Mouse (Mus musculus) yolk sac, embryonic 10.5 days (tissue): ENCODE measurements at regions not wholly inside any gene's neighbourhood (a gene's known extent, or its start where the extent isn't known, plus 50 kb on each side); places are given as distances from the start of the nearest gene placed in this dataset.
A peak's percentile ranks its signal among the peaks of the same experiment; 100 is the strongest.
"Not testable (repeated sequence)": the region's sequence is repeated elsewhere in the genome, so short reads cannot be mapped to it uniquely, and the experiment has no call there.

ENCODE experiments used
- DNase-seq: peaks from one replicate; pipeline ENCODE4 v3.0.0-alpha.2; 2017; ENCODE audit warnings: low spot score

- not testable (repeated sequence) for DNase-seq
Measured at GRCm38 (mm10) chr12:119102106-119102505, 135.9 kb upstream of the Abcb5 start.

GRCm38 (mm10) chr12:119099736-119100135, 133.5 kb upstream of the Abcb5 start:
- DNase-seq = no peak

GRCm38 (mm10) chr12:119097814-119098213, 131.6 kb upstream of the Abcb5 start:
- DNase-seq = no peak

GRCm38 (mm10) chr12:119094314-119094713, 128.1 kb upstream of the Abcb5 start:
- DNase-seq = no peak

DNA sequence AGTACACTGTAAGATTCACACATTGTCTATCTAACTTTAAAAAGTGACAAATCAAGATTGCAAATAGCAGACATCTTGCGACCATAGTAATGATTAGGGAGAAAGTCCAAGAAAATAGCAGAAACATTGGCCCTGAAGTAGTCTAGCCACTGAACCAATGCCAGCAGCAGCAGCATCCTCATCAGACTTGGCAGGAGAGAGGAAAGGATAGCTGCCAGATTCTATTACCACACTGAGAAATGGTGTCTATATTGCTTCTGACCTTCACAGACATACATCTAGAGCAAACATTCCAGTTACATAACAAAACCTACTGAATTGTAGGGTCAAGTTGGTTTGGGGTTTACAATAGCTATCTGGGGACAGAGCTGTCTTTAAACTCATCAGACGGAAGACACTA, 127.2 kb upstream of the Abcb5 start:
- DNase-seq = no peak

DNA sequence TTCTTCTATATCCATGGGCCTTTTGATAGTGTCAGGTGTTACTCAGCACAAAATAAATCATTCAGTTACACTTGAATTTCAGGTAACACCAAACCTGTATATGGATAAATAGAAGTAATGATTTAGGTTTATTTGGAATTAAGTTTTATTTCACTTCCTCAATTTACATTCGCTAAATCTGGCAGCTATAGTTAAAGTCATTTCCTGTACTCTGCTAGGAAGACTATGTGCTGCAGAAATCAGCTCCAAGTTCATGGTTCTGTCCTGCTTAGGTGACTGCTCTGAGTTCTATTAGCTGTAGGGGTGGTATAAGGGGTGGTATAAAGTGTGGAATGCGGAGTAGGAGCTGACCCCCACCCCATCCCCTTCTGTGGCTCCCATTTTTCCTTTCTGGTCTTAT, 123.1 kb upstream of the Abcb5 start:
- no peak for DNase-seq

GRCm38 (mm10) chr12:119088666-119089065, 122.4 kb upstream of the Abcb5 start:
- DNase-seq = no peak

- no peak for DNase-seq
Measured at GRCm38 (mm10) chr12:119084814-119085213, 118.6 kb upstream of the Abcb5 start.

DNA sequence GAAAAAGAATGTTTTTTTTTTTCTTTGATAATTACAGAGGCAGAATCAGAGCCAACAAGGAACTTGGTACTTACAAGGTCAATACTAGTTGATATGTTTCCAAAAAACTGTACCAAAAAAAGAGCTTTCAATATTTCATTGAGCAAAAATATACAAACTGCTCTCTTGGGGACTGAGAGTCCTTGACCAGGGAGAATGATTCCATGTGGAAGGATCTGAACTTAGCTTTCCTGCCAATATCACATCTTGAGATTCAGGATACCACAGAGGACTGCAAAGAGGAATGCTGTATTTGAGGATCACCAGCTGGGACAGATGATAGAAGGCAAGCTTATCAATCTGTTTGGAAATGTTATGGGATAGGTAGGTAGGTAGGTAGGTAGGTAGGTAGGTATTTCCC, 116.6 kb upstream of the Abcb5 start:
- no peak for DNase-seq

GRCm38 (mm10) chr12:119075825-119076224, 109.6 kb upstream of the Abcb5 start:
- no peak for DNase-seq

DNA sequence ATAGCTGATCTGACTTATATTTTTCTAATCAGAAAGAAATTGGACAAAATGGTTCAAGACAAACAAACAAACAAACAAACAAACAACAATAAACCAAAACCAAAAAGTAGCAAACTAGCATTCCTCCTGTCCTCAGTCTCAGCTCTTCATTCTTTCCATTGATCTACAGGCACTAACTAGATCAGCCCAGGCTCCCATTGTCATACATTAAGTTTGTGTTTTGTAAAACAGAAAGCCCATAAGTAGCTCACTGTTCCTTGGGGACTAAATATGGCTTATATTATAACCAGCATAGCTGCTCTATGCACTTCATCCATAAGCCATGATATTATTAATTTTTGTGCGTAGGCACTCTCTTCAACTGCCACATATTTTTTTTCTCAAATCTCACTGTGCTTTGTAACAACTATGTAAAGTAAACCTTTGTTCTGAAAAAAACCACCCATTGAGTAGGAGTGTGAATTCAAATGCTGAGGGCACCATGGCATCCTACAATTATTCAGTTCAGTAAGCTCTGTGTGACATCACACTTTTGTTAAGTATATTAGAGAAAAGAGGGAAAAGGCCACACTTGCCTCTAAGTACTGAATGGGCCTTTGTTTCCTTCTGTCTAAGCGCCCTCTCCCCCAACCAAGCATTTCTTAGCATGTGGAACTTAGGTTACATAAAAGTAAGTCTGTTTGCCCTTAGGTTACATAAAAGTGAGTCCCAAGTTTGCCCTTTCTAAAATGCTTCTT, 108.7 kb upstream of the Abcb5 start:
- DNase-seq = no peak

DNA sequence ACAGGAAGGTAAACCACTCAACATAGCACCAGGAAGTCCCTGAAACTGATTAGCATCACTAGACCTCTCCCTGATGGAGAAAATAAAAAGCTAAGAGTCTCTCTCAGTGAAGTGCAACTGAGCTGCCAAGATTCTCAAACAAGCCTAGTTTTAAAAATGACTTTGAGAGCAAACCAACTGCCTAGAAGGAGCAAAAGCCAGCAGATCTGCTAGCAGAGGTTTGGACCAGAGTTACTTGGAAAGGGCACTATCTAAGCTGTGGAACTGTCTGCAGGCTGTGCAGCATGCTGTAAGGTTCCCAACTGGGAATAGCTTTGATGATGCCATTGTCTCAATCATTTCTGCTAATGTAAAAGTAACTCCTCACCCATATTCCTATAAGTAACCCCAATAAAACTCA, 107.9 kb upstream of the Abcb5 start:
- no peak for DNase-seq

GRCm38 (mm10) chr12:119070963-119071362, 104.7 kb upstream of the Abcb5 start:
- DNase-seq = peak; percentile 15

DNA sequence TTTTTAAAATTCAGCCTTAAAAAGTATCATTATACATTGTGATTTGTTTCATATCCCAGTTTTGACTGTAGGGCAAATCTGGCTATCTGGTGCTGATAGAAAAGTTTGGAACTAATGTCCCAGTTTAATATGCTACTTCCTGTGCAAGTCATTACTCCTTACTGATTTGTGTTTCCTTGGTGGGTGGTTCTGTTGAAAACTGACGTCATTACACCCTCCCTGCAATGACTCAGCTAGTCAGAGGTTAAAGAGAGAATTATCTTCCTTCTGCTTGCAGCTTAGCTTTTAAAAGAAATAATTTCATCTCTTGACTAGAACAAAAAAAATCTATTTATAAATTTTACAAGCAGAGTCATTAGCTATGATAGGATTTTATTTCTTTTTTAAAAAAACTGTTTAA, 104.2 kb upstream of the Abcb5 start:
- no peak for DNase-seq

DNA sequence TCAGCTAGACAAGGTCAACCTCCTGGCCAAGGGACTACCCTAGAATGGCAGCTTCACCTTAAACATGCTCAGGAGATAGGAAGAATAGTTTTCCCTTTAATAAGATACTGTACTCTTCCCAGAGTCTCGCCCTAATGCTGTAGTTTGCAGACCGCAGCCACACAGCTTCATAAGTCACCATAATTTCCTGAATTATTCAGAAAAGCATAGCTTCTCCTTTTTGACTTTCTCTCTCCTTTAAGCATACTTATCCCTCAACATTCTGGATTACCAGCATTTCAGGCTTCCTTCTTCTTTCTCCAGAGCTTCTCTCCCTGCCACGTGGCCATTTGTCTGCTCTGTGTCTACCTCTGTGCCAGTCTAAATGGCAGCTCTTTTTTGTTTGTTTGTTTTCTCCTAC, 103.5 kb upstream of the Abcb5 start:
- DNase-seq = no peak

GRCm38 (mm10) chr12:119068079-119068478, 101.9 kb upstream of the Abcb5 start:
- no peak for DNase-seq

DNA sequence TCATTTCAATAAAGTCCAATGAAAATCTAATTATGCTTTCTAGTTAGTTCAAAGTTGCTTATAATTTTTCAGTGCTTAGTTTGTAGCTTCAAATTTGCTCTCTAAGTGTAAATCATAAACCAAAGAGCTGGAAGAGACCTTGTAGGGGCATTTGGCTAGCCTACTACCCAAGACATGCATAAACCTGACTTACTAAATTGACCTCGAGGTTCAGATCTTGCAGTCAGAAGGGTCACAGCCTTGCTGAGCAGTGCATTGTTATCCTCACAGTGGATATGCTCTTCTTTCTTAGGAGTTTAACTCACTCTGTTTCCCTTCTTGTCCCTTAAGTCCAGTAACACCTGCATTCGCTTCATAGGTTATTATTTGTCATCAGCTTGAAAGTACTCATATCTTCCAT, 96.7 kb upstream of the Abcb5 start:
- no peak for DNase-seq

GRCm38 (mm10) chr12:119062490-119062889, 96.3 kb upstream of the Abcb5 start:
- no peak for DNase-seq

DNA sequence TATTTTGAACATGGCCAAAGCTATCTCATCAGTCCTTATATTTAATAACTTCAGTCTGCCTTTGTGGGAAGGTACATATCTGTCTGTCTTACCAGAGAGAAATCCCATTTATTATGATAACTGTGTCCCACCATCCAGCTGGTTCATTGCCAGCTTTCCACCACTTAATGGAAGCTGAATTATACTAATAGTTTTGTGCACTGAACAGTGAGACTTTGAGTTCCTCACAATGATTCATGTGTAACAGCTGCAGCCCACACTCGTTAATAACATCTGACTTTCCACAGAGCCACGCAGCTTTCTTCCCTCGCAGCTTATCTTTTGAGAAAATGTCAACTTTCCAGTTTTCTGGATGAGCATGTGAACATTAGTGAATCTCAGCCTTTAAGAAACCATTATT, 88.3 kb upstream of the Abcb5 start:
- no peak for DNase-seq

DNA sequence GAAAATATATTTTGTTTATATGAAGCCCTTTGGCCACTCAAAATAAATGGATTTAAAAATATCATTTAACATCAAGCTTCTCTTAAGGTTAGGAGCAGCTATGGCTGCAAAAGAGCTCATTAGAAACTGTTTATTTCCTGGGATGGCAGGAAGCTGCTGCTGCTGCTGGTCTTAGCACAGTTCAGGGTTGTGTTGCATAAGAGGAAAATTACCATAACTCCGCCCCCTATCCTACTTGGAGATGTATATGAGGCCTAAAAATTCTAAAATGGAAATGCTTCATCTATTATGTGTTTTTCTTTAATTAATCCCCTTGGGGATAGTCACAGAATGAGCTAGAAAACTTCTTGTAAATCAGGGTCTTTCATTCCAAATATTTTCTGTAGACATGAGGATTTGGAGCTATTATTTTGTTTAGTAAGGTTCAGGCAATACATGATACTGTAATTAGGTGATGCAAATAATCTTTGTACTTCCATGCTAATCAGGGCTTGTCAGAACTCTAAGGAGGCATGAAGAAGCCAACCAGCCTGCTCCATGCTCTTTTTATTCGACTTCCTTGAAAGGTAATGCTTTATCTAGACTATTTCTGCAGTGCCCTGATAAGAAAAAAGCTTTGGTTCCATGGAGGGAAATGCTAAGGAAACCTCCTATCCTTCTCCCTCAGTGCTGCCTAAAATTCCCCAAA, 85.6 kb upstream of the Abcb5 start:
- no peak for DNase-seq

- DNase-seq = no peak
Measured at GRCm38 (mm10) chr12:119038306-119038705, 72.1 kb upstream of the Abcb5 start.

- DNase-seq = no peak
Measured at GRCm38 (mm10) chr12:119034828-119035227, 68.6 kb upstream of the Abcb5 start.

GRCm38 (mm10) chr12:119028711-119029110, 62.5 kb upstream of the Abcb5 start:
- DNase-seq = no peak

DNA sequence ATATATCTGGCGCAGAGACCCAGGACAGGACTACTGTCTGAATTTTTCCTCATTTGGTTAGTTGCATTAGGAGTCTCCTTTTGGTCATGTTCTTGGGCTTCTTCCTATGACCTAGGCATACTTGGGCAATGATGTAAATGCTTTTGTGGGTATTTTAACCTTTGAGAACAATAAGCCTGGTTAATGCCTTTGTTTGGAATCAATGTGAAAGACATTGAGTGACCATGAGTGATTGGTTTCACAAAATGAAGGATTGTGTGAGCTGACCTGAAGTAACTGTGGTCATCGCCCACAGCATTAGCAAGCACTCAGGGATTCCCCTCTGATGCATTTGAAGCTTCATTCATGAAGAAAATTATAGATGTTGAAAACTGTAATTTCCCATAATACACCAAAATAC, 61.9 kb upstream of the Abcb5 start:
- no peak for DNase-seq
